Mouse (Mus musculus): ENCODE data around the gene Runx1. TPM values are rescaled to one million over a fixed set of nuclear protein-coding genes. Genes with fewer than 3 reads are reported as not detected.

Runx1 gene
- polyA plus RNA-seq, 1 experiment from 2014 or later: 13.8 TPM

DNA sequence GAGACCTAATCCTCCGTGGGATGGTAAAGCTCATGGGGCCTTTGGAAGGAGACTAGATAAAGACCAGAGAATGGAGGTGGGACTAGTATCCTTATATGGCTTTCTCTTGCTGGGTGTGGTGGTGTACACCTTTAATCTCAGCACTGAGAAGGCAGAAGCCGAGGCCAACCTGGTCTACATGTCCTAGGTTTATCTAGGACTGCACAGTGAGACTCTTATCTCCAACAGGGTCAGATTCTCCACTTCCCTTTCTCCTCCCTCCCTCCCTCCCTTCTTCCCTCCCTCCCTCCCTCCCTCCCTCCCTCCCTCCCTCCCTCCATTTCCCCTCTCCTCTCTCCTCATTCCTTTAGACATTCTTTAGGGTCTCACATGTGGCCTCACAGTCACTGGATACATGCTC, 118.8 kb downstream of the Runx1 start:
- no peaks in the 10 kb centered on the region for H3K36me3 ChIP-seq
- no peak overlapping the region for H3K9ac ChIP-seq
- no peak overlapping the region for H3K27ac ChIP-seq
- WGBS: 80% methylated on average over 2 of the region's 2 CpGs
- H3K4me2 ChIP-seq (replicated peaks): no peak overlapping the region
- no peaks in the 10 kb centered on the region for H3K9me3 ChIP-seq
- 0 out of 2 replicates have a peak, but pooled peaks cover 9% of the 10 kb centered on the region for H3K27me3 ChIP-seq
- H3K4me1 ChIP-seq: peaks cover 8% of the 10 kb centered on the region; the same call in 1 of the 2 replicates
- ATAC-seq (ENCODE audit: insufficient number of reproducible peaks, insufficient read depth, low FRiP score, low TSS enrichment): no peak
- no peak overlapping the region for H3K4me3 ChIP-seq

DNA sequence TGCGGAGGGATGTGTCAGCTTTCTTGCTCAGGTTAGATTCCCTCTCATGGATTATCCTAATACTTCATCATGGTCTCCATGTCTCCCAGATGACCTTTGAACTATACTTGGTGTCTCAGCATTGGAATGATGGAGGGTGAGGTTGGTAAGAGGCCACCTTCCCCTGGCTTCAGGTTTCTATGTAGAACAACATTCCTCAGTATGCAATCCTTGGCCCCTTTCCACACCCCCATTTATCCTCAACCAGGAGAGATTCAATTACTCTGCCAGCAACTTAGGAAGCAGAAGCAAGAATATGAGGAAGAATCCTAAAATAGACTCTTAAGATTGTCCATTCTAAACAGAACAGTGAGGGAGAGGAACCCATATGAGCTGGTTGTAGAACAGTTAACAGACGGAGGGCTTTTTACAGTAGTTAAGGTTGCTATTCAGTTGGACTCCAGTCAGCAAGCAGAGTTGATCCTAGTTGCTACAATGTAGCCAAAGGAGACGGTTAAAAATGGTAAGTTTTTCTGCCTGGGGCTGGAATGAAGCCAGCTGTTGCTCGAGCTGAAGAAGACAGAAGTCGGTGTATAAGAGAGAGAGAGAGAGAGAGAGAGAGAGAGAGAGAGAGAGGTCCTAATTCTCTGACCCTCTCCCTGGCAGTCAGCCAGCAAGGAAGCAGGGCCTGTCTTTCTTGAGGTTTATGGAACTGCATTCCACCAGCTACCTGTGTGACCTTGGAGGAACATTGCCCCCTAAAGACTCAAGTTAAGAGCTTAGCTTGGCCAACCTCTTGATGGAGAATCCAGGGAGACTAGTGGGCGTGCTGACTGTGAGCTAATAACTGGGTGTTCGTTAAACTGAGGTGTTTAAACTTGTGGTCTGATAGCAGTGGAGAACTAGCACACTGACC, 120.1 kb downstream of the Runx1 start:
- H3K27me3 ChIP-seq: 0 out of 2 replicates have a peak, but pooled peaks cover 13% of the 10 kb centered on the region
- ATAC-seq (ENCODE audit: insufficient number of reproducible peaks, insufficient read depth, low FRiP score, low TSS enrichment): no peak
- peak overlapping the region; percentile 33; the same call in 1 of the 2 replicates for H3K27ac ChIP-seq
- H3K4me2 ChIP-seq (replicated peaks): no peak overlapping the region
- H3K9me3 ChIP-seq: no peaks in the 10 kb centered on the region
- peaks cover 8% of the 10 kb centered on the region; the same call in 1 of the 2 replicates for H3K4me1 ChIP-seq
- H3K4me3 ChIP-seq: no peak overlapping the region
- H3K9ac ChIP-seq: no peak overlapping the region
- WGBS: 51% methylated on average over 7 of the region's 7 CpGs
- no peaks in the 10 kb centered on the region for H3K36me3 ChIP-seq

DNA sequence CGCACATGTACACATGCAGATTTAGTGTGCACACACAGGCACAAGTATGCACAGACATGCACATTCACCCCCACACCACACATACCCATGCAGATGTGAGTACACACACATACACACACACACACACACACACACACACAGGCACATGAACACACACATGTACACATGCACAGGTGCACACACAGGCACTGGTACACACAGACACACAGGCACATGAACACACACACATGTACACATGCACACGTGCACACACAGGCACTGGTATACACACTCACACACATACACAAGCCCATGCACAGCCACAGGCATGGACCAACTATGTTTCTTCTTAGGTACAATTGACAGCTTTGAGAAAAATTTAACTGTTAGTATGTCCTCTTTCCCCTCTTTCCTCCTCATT, 122.1 kb downstream of the Runx1 start:
- no peaks in the 10 kb centered on the region for H3K9me3 ChIP-seq
- no peak overlapping the region for H3K9ac ChIP-seq
- 94% methylated on average over 2 of the region's 2 CpGs for WGBS
- no peak overlapping the region for H3K4me3 ChIP-seq
- no peak overlapping the region for H3K4me2 ChIP-seq (replicated peaks)
- no peaks in the 10 kb centered on the region for H3K36me3 ChIP-seq
- peaks cover 8% of the 10 kb centered on the region; the same call in 1 of the 2 replicates for H3K4me1 ChIP-seq
- ATAC-seq (ENCODE audit: insufficient number of reproducible peaks, insufficient read depth, low FRiP score, low TSS enrichment): no peak
- no peak overlapping the region for H3K27ac ChIP-seq
- peaks cover 23% of the 10 kb centered on the region for H3K27me3 ChIP-seq

DNA sequence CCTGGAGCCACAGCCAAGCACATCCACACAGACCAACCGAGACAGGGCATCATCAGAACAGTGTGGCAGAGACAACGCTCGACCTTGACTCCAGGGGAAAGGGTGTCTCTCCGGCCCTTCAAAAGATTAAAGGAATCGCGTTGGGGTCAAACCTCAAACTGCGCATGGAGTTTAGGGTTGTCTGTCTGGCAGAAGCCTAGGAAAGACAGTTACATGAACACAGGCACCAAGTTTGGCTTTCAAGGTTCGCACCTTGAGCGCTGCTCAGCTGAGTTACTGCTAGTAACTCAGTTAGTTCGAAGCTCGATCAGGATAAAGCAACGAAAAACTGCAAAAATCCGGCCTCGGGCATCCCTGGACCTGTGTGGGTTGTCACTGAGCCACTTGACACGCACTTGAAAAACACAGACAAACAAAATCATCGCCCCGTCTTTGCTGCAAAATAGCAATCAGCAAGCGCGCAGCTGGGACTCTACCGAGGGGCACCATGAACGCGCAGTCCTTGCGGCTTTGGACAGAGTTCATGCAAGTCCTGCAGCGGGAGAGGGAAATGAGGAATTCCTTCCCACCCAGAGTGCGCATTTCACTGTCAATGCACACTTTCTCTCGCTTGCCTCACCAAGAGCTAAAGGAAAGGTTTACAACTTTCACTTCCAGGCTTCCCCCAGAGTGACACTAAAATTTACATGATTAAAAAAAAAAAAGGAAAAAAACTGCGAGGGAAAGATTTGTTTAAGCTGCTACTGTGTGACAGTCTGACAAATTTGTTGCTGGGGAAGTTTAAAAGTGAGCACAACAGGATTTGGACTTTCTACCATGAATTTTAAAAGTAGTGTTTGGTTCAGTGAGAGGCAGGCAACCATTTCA, 126.2 kb downstream of the Runx1 start:
- Histone ChIP-seq H3K9ac (no peak overlapping the region), H3K36me3 (no peaks in the 10 kb centered on the region), H3K4me2 (replicated peaks) (peak overlapping the region; percentile 98), H3K27ac (no peak overlapping the region), H3K4me1 (peaks cover 8% of the 10 kb centered on the region; the same call in 1 of the 2 replicates), H3K27me3 (peaks cover 33% of the 10 kb centered on the region), H3K4me3 (peak overlapping the region; percentile 9; the same call in 1 of the 2 replicates), H3K9me3 (no peaks in the 10 kb centered on the region)
- 3% methylated on average over 27 of the region's 27 CpGs for WGBS
- ATAC-seq (ENCODE audit: insufficient number of reproducible peaks, insufficient read depth, low FRiP score, low TSS enrichment): no peak

DNA sequence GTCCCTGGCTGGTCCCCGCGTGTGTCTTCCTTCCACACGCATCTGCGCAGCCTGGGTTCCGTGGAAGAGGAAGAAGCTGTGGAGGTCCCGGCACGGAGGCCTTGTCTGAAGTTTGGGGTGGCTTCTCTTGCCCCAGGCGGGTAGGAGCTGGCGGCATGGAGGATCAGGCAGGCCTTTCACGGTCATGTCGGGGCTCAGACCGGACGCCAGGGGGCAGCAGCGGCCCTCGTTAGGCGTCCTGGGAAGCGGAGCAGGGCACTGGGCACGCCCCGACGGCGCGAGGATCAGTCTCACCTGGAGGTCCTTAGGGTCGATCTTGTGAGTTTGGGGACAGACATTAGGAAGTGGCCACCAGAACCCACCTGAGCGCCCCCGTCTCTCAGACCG, 127.3 kb downstream of the Runx1 start:
- WGBS: under 1% methylated on average over 26 of the region's 26 CpGs
- peaks cover 33% of the 10 kb centered on the region for H3K27me3 ChIP-seq
- no peaks in the 10 kb centered on the region for H3K9me3 ChIP-seq
- no peaks in the 10 kb centered on the region for H3K36me3 ChIP-seq
- H3K27ac ChIP-seq: peak overlapping the region; percentile 74
- peak; percentile 76 for ATAC-seq (ENCODE audit: insufficient number of reproducible peaks, insufficient read depth, low FRiP score, low TSS enrichment)
- peak overlapping the region; percentile 98 for H3K4me2 ChIP-seq (replicated peaks)
- peaks cover 8% of the 10 kb centered on the region; the same call in 1 of the 2 replicates for H3K4me1 ChIP-seq
- peak overlapping the region; percentile 59 for H3K4me3 ChIP-seq
- peak overlapping the region; percentile 67 for H3K9ac ChIP-seq

DNA sequence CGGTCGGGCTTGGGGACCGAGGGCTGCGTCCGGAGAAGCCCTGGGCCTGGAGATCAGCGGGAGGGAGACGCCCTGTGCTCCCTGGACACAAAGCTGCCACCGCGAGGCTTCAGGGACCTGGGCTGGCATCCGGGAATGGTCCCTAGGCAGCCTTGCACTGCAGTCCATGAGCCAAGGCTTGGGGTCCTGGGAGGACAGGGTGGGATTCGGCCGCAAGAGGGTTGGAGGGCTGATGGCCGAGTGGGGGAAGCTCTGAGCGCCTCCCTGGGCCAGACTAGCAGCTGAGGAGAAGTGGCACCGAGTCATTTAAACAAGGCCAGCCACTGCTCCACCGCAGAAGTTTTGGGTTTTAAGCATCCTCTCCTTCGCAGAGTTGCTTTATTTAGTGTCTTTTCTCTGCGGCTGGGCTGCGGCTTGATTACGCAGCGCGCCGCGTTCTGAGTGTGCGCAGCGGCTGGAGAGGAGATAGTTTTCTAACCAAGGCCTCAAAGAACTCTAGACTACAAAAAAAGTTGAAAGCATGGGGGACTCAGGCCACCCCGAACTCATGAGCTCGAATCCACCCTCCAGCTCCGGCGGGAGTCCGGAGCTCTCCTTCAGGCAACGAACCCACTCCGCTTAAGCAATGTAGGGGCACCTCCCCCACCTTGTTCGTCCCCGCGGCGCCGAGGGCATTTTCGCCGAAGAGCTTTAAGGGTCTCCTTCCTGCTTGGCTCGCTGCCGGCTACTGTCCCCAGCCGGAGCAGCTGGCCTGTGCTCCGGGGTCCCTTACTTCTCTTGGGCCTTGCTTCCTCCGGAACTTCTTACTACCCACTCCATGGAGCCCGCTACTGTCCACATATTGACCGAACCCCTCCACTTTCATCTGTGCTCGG, 128.0 kb downstream of the Runx1 start:
- peaks cover 29% of the 10 kb centered on the region for H3K27me3 ChIP-seq
- under 1% methylated on average over 48 of the region's 48 CpGs for WGBS

DNA sequence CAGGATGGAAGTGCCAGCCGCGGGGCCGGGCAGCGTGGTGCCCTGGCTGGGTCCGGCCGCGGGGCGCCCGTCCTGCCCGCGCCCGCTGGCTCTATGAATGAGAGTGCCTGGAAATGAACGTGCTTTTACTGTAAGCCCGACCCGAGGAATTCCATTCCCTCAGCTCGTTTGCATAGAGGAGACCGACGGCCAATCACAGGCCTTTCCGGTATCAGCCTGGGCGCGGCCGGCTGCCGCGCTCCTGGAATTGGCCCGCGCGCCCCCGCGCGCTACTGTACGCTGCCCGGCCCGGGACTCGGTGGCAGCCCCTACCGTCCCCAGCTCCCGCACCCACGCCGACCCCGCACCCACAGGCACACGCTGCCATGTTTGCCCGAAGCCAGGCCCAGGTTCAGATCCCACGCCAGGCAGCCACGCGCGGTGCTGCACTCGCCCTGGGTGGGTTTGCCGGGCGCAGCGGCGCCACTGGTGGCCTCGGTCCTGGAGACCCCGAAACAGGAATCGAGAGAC, 128.7 kb downstream of the Runx1 start:
- ATAC-seq (ENCODE audit: insufficient number of reproducible peaks, insufficient read depth, low FRiP score, low TSS enrichment): peak; percentile 90
- H3K36me3 ChIP-seq: no peaks in the 10 kb centered on the region
- peak overlapping the region; percentile 67 for H3K9ac ChIP-seq
- WGBS: under 1% methylated on average over 53 of the region's 53 CpGs
- H3K27ac ChIP-seq: peak overlapping the region; percentile 74
- H3K4me1 ChIP-seq: peaks cover 8% of the 10 kb centered on the region; the same call in 1 of the 2 replicates
- peaks cover 29% of the 10 kb centered on the region for H3K27me3 ChIP-seq
- no peaks in the 10 kb centered on the region for H3K9me3 ChIP-seq
- peak overlapping the region; percentile 98 for H3K4me2 ChIP-seq (replicated peaks)
- H3K4me3 ChIP-seq: peak overlapping the region; percentile 59

More for the DNA sequence above, 128.0 kb downstream of the Runx1 start:
- peak overlapping the region; percentile 74 for H3K27ac ChIP-seq
- H3K36me3 ChIP-seq: no peaks in the 10 kb centered on the region
- no peaks in the 10 kb centered on the region for H3K9me3 ChIP-seq
- peak overlapping the region; percentile 67 for H3K9ac ChIP-seq
- H3K4me2 ChIP-seq (replicated peaks): peak overlapping the region; percentile 98
- H3K4me3 ChIP-seq: peak overlapping the region; percentile 59
- ATAC-seq (ENCODE audit: insufficient number of reproducible peaks, insufficient read depth, low FRiP score, low TSS enrichment): peak; percentile 29; the same call in 1 of the 2 replicates
- H3K4me1 ChIP-seq: peaks cover 8% of the 10 kb centered on the region; the same call in 1 of the 2 replicates

DNA sequence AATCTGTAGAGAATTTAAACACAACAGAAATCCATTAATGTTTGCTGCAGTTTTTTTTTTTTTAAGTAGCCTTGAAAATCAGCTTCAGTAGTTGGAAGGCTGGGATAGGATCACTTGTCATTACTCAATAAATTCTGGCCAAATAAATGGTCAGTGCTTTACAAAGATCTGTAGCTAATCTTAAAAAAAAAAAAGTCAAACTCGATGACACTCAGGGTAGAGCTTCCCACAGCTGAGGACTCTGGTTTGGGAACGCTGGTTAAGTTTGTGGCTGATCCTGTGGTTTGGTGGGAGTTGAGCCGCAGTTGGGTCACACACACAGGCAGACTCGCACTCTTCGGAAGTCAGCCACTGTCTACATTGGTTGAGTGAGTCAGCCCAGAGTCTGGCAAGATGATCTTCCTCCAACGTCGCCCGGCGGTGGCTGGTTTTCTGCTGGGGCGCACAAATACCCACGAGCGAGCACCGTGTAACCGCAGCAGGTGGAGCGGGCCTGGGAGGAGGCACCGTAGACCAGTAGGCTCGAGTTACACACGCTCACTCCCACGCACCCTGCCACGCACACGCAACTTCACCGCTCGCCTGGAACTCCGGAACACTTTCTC, 129.4 kb downstream of the Runx1 start:
- Histone ChIP-seq H3K27ac (no peak overlapping the region), H3K4me3 (peak overlapping the region; percentile 59), H3K27me3 (peaks cover 28% of the 10 kb centered on the region), H3K9ac (peak overlapping the region; percentile 49), H3K36me3 (no peaks in the 10 kb centered on the region), H3K4me2 (replicated peaks) (peak overlapping the region; percentile 98), H3K9me3 (no peaks in the 10 kb centered on the region), H3K4me1 (peaks cover 8% of the 10 kb centered on the region; the same call in 1 of the 2 replicates)
- ATAC-seq (ENCODE audit: insufficient number of reproducible peaks, insufficient read depth, low FRiP score, low TSS enrichment): no peak
- whole genome bisulfite sequencing: under 1% methylated on average over 24 of the region's 24 CpGs

DNA sequence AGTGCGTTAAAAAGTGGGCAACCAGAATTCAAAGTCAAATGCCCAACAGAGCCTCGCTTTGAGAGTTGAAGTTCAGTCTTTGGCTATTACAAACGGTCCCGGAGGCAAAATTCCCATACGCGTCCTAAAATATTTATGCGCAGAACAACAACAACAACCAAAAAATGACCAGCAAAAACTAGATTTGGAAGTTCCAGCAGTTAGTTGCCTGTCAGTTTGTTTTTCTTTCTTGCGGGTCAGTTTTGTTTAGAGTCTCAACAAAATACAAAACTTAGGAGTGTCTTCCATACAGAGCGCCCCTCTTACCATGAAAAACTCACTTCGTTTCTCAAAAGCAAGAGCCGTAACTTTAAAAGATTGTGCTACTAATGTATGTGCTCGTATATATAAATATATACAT, 130.0 kb downstream of the Runx1 start:
- H3K27ac ChIP-seq: no peak overlapping the region
- peaks cover 31% of the 10 kb centered on the region for H3K27me3 ChIP-seq
- peak overlapping the region; percentile 59 for H3K4me3 ChIP-seq
- 7% methylated on average over 12 of the region's 12 CpGs for WGBS
- H3K4me2 ChIP-seq (replicated peaks): peak overlapping the region; percentile 98
- H3K9me3 ChIP-seq: no peaks in the 10 kb centered on the region
- peak overlapping the region; percentile 70 for H3K9ac ChIP-seq
- peaks cover 8% of the 10 kb centered on the region; the same call in 1 of the 2 replicates for H3K4me1 ChIP-seq
- no peak for ATAC-seq (ENCODE audit: insufficient number of reproducible peaks, insufficient read depth, low FRiP score, low TSS enrichment)
- no peaks in the 10 kb centered on the region for H3K36me3 ChIP-seq

DNA sequence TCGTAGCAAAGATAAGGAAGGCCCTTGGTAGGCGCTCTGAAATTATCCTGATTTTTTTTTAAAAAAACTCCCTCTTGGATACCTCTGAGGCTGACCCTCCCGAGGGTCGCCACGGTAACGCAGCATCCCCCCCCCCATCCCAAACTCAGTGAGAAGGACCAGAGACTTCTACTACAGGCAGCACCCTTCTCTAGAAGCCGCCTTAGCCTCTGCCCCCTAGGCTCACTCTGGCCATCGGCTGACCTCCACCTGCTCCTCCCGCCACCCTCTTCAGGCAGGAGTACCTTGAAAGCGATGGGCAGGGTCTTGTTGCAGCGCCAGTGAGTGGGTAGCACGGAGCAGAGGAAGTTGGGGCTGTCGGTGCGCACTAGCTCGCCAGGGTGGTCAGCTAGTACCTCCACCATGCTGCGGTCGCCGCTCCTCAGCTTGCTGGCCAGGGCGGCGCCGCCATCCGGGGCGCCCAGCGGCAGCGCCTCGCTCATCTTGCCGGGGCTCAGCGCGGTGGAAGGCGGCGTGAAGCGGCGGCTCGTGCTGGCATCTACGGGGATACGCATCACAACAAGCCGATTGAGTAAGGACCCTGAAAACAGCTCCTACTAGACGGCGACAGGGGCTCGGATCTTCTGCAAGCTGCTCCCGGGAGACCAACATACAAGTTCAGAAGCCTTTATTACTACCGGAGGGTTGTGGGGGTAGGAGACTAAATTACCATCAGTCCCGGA, 130.6 kb downstream of the Runx1 start:
- no peak for ATAC-seq (ENCODE audit: insufficient number of reproducible peaks, insufficient read depth, low FRiP score, low TSS enrichment)
- Histone ChIP-seq H3K27me3 (peaks cover 26% of the 10 kb centered on the region), H3K4me3 (peak overlapping the region; percentile 59), H3K9ac (peak overlapping the region; percentile 70), H3K4me2 (replicated peaks) (peak overlapping the region; percentile 98), H3K4me1 (peaks cover 8% of the 10 kb centered on the region; the same call in 1 of the 2 replicates), H3K36me3 (no peaks in the 10 kb centered on the region), H3K27ac (no peak overlapping the region), H3K9me3 (no peaks in the 10 kb centered on the region)
- WGBS: under 1% methylated on average over 43 of the region's 43 CpGs
